Mouse (Mus musculus) embryonic facial prominence, embryonic 15.5 days (tissue): Measurements from ENCODE around the gene Smyd2. TPM values are rescaled to one million over a fixed set of nuclear protein-coding genes. Genes with fewer than 3 reads are reported as not detected.

Experiments used
- ATAC-seq: fragments of 200-750 bp; cut with Nextera tagmentation; 2 replicates; pipeline ENCODE4 v1.8.0; 2017; ENCODE audit warnings: low read depth, moderate TSS enrichment; ENCODE audit not compliant: insufficient number of reproducible peaks, low FRiP score, low TSS enrichment
- H3K27ac ChIP-seq: fragments of 300-500 bp; sonication (generic); replicated peaks from 2 replicates; pipeline ENCODE4 v1.5.1; 2015; ENCODE audit warnings: mild to moderate bottlenecking, inconsistent platforms
- H3K27me3 ChIP-seq: fragments of 300-500 bp; sonication (generic); 2 replicates; pipeline ENCODE4 v1.6.1; 2015; ENCODE audit warnings: inconsistent platforms
- H3K36me3 ChIP-seq: fragments of 300-500 bp; sonication (generic); 2 replicates; pipeline ENCODE4 v1.6.1; 2015; ENCODE audit warnings: mild to moderate bottlenecking, inconsistent platforms
- H3K4me1 ChIP-seq: fragments of 300-500 bp; sonication (generic); 2 replicates; pipeline ENCODE4 v1.6.1; 2015; ENCODE audit warnings: inconsistent platforms
- H3K4me2 ChIP-seq: fragments of 300-500 bp; sonication (generic); replicated peaks from 2 replicates; pipeline ENCODE4 v1.6.1; 2015; ENCODE audit warnings: mild to moderate bottlenecking, inconsistent platforms
- H3K4me3 ChIP-seq: fragments of 300-500 bp; sonication (generic); replicated peaks from 2 replicates; pipeline ENCODE4 v1.5.1; 2015; ENCODE audit warnings: mild to moderate bottlenecking, inconsistent platforms
- H3K9ac ChIP-seq: fragments of 300-500 bp; sonication (generic); 2 replicates; pipeline ENCODE4 v1.6.1; 2015; ENCODE audit warnings: inconsistent platforms
- H3K9me3 ChIP-seq: fragments of 300-500 bp; sonication (generic); replicated peaks from 2 replicates; pipeline ENCODE4 v1.6.1; 2016; ENCODE audit warnings: inconsistent platforms
- WGBS: fragments of 180-500 bp; shearing (Covaris S2); methylation state at CpG from one replicate; pipeline ENCODE4 v1.1.7; 2015; 5-methylcytosine and 5-hydroxymethylcytosine counted together
- polyA plus RNA-seq: library from polyadenylated mRNA; unstranded; fragments of >200 nt; fragmentation: Nextera tagmentation; extraction: Ambion mirVana; gene quantifications from 2 replicates; pipeline ENCODE4 v1.2.1, GENCODE M21; 2015

Smyd2 gene
- polyA plus RNA-seq, 1 experiment from 2014 or later = 86.3 TPM

GRCm38 (mm10) chr1:189871625-189872024 is 50.5 kb downstream of the Smyd2 start:
- WGBS = 85% methylated on average over 8 of the region's 8 CpGs
- Histone ChIP-seq H3K27ac (no peak overlapping the region), H3K9ac (no peak overlapping the region), H3K4me1 (peaks cover 17% of the 10 kb centered on the region), H3K4me2 (no peak overlapping the region), H3K4me3 (no peak overlapping the region), H3K27me3 (no peaks in the 10 kb centered on the region), H3K36me3 (peaks cover 35% of the 10 kb centered on the region; the same call in 1 of the 2 replicates), H3K9me3 (no peaks in the 10 kb centered on the region)
- no peak for ATAC-seq

- WGBS = 90% methylated on average over 8 of the region's 8 CpGs
- H3K36me3 ChIP-seq = peaks cover 37% of the 10 kb centered on the region; the same call in 1 of the 2 replicates
- ATAC-seq = no peak
Observed at GRCm38 (mm10) chr1:189870539-189870938, 51.6 kb downstream of the Smyd2 start.

DNA sequence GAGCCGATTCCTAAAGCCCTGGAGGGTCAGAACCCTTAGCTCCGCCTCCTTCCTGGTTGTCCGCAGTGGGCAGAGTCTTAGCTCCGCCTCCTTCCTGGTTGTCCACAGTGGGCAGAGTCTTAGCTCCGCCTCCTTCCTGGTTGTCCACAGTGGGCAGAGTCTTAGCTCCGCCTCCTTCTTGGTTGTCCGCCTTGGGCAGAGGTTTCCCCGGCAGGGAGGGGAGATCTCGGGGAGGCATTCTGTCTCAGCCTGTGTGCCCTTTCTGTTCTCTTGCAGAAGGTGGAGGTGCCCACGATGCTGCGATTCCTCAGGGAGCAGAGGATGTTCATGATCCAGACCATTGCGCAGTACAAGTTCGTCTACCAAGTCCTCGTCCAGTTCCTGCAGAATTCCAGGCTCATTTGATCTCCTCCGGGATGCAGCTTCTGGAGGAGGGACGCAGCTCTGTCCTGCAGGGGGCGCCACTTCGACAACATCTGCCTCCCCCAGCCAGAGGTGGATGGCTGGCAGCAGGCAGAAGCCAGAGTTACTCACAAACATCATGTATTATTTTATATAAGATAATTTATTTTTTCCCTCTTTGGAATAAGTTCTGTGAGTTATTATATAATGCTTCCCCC is 52.4 kb downstream of the Smyd2 start:
- Histone ChIP-seq H3K4me2 (no peak overlapping the region), H3K4me1 (peaks cover 14% of the 10 kb centered on the region), H3K27ac (no peak overlapping the region), H3K9me3 (no peaks in the 10 kb centered on the region), H3K36me3 (peaks cover 43% of the 10 kb centered on the region; the same call in 1 of the 2 replicates), H3K27me3 (no peaks in the 10 kb centered on the region), H3K9ac (no peak overlapping the region), H3K4me3 (no peak overlapping the region)
- ATAC-seq = no peak
- WGBS = 90% methylated on average over 18 of the region's 18 CpGs

More at GRCm38 (mm10) chr1:189870539-189870938, 51.6 kb downstream of the Smyd2 start:
- no peak overlapping the region for H3K27ac ChIP-seq
- H3K4me2 ChIP-seq = no peak overlapping the region
- H3K27me3 ChIP-seq = no peaks in the 10 kb centered on the region
- no peaks in the 10 kb centered on the region for H3K9me3 ChIP-seq
- H3K9ac ChIP-seq = no peak overlapping the region
- H3K4me1 ChIP-seq = peaks cover 17% of the 10 kb centered on the region
- H3K4me3 ChIP-seq = no peak overlapping the region

DNA sequence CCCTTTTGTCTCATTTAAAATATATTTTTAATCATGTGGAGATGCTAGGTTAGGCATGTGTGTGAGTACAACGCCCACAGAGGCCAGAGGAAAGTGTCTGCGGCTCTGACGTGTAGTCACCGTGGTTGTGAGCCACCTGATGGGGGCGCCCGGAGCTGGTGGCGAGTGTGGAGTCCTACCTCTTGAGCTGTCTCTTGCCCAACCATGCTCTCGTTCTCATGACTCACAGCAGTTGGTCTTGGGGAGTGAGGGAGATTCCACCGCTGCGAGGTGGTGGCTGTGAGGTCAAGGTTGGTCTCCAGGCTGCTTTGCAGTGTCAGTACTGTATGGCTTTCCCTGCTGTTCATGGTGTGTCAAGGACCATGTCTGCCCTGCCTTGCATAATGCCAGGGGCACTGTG is 54.1 kb downstream of the Smyd2 start:
- Histone ChIP-seq H3K4me2 (no peak overlapping the region), H3K36me3 (peaks cover 48% of the 10 kb centered on the region), H3K27me3 (no peaks in the 10 kb centered on the region), H3K9ac (no peak overlapping the region), H3K9me3 (no peaks in the 10 kb centered on the region), H3K4me3 (no peak overlapping the region), H3K4me1 (peaks cover 14% of the 10 kb centered on the region), H3K27ac (no peak overlapping the region)
- no peak for ATAC-seq
- WGBS = 86% methylated on average over 10 of the region's 10 CpGs

DNA sequence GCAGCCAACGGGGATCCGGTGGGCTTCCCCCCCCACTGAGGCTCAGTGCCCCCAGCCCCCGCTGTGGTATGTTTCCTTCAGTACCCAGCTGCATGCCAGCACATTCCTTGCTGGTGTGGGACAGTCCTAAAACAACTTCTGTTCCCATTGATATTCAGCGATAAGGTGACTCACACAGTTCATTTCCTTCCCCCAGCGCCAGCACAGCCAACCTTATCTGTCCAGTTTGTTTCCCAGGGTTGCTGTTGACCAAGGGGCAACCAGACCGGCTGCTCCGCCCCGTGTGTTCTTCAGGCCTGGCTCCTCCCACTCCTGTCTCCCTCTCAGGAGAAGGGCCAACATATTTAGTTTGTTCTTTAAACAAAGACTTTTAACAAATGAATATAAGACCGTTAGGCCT is 54.7 kb downstream of the Smyd2 start:
- Histone ChIP-seq H3K9ac (no peak overlapping the region), H3K4me1 (peaks cover 14% of the 10 kb centered on the region), H3K9me3 (no peaks in the 10 kb centered on the region), H3K27ac (peak overlapping the region; percentile 40), H3K4me2 (no peak overlapping the region), H3K4me3 (no peak overlapping the region), H3K27me3 (no peaks in the 10 kb centered on the region), H3K36me3 (peaks cover 52% of the 10 kb centered on the region)
- WGBS = 60% methylated on average over 9 of the region's 9 CpGs
- ATAC-seq = no peak

DNA sequence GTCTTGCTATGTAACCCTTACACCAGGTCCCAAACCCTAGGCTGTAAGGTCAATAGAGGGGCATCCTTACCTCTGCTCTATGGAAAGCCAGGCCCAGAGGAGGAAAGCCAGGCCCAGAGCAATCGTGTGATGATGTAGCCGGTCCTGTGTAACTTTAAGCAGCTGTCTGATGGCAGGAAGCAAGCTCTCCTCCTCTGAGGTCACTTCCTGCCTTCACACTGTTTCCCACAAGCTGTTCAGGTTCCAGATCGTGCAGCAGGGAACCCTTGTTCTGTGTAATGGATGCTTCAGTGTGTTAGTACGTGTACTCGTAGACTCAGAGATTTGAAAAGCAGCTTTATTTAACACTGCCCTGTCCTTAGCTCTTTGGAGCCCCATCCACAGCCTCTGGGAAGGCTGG is 55.1 kb downstream of the Smyd2 start:
- Histone ChIP-seq H3K36me3 (peaks cover 56% of the 10 kb centered on the region), H3K4me3 (no peak overlapping the region), H3K4me1 (peaks cover 11% of the 10 kb centered on the region), H3K9ac (no peak overlapping the region), H3K27me3 (no peaks in the 10 kb centered on the region), H3K4me2 (no peak overlapping the region), H3K9me3 (no peaks in the 10 kb centered on the region), H3K27ac (peak overlapping the region; percentile 40)
- 59% methylated on average over 5 of the region's 5 CpGs for WGBS
- ATAC-seq = no peak

- H3K4me1 ChIP-seq = peaks cover 7% of the 10 kb centered on the region
- no peaks in the 10 kb centered on the region for H3K9me3 ChIP-seq
- no peak overlapping the region for H3K4me2 ChIP-seq
- 76% methylated on average over 6 of the region's 6 CpGs for WGBS
- H3K9ac ChIP-seq = no peak overlapping the region
- ATAC-seq = no peak
- peak overlapping the region; percentile 40 for H3K27ac ChIP-seq
- H3K4me3 ChIP-seq = no peak overlapping the region
- H3K36me3 ChIP-seq = peaks cover 57% of the 10 kb centered on the region
- no peaks in the 10 kb centered on the region for H3K27me3 ChIP-seq
Observed at GRCm38 (mm10) chr1:189866621-189867020, 55.5 kb downstream of the Smyd2 start.

- Histone ChIP-seq H3K4me2 (no peak overlapping the region), H3K4me1 (peaks cover 11% of the 10 kb centered on the region), H3K27ac (no peak overlapping the region), H3K27me3 (no peaks in the 10 kb centered on the region), H3K9ac (no peak overlapping the region), H3K36me3 (peaks cover 43% of the 10 kb centered on the region), H3K9me3 (no peaks in the 10 kb centered on the region), H3K4me3 (no peak overlapping the region)
- ATAC-seq = no peak
- WGBS = 71% methylated on average over 15 of the region's 15 CpGs
Observed at GRCm38 (mm10) chr1:189864846-189865560, 57.2 kb downstream of the Smyd2 start.

GRCm38 (mm10) chr1:189864301-189864700 is 57.9 kb downstream of the Smyd2 start:
- Histone ChIP-seq H3K4me3 (no peak overlapping the region), H3K9me3 (no peaks in the 10 kb centered on the region), H3K27ac (no peak overlapping the region), H3K9ac (no peak overlapping the region), H3K4me2 (no peak overlapping the region), H3K36me3 (peaks cover 38% of the 10 kb centered on the region), H3K27me3 (no peaks in the 10 kb centered on the region), H3K4me1 (peaks cover 11% of the 10 kb centered on the region)
- ATAC-seq = no peak
- 70% methylated on average over 9 of the region's 9 CpGs for WGBS

- Histone ChIP-seq H3K4me3 (no peak overlapping the region), H3K36me3 (peaks cover 40% of the 10 kb centered on the region), H3K27me3 (no peaks in the 10 kb centered on the region), H3K9ac (no peak overlapping the region), H3K4me2 (no peak overlapping the region), H3K27ac (no peak overlapping the region), H3K4me1 (peaks cover 11% of the 10 kb centered on the region), H3K9me3 (no peaks in the 10 kb centered on the region)
- no peak for ATAC-seq
- 93% methylated on average over 3 of the region's 3 CpGs for WGBS
Observed at GRCm38 (mm10) chr1:189863727-189864126, 58.4 kb downstream of the Smyd2 start.

- peak; percentile 55; the same call in 1 of the 2 replicates for ATAC-seq
- H3K4me2 ChIP-seq = no peak overlapping the region
- peaks cover 67% of the 10 kb centered on the region for H3K36me3 ChIP-seq
- 43% methylated on average over 12 of the region's 12 CpGs for WGBS
- no peak overlapping the region for H3K9ac ChIP-seq
- no peaks in the 10 kb centered on the region for H3K27me3 ChIP-seq
- peaks cover 4% of the 10 kb centered on the region; the same call in 1 of the 2 replicates for H3K4me1 ChIP-seq
- no peaks in the 10 kb centered on the region for H3K9me3 ChIP-seq
- H3K27ac ChIP-seq = 0 out of 2 replicates have a peak overlapping the region, but pooled peaks have one; percentile 12
- no peak overlapping the region for H3K4me3 ChIP-seq
Observed at GRCm38 (mm10) chr1:189860942-189861315, 61.2 kb downstream of the Smyd2 start.
